Mouse (Mus musculus): ENCODE data around the gene Cyb5r4.
"Not testable (repeated sequence)": the region's sequence is repeated elsewhere in the genome, so short reads cannot be mapped to it uniquely, and the experiment has no call there.

GRCm38 (mm10) chr9:87071566-87071965 lies 49.8 kb downstream of the Cyb5r4 start:
- TF ChIP-seq CHD2 (IDR thresholded peaks at IDR 0.05; ENCODE audit: low read length); CTCF (conservative IDR thresholded peaks at IDR 0.05 in 1 of 2, IDR thresholded peaks at IDR 0.05 in 1 of 2; ENCODE audit: low read depth in 2 of 2, low read length in 2 of 2); POLR2A (IDR thresholded peaks at IDR 0.05; ENCODE audit: low read depth, low read length); UBTF (IDR thresholded peaks at IDR 0.05; ENCODE audit: low read depth, low read length); POLR2AphosphoS2 (IDR thresholded peaks at IDR 0.05; ENCODE audit: low read depth, low read length); ZNF384 (IDR thresholded peaks at IDR 0.05; ENCODE audit: low read depth, low read length); MXI1 (IDR thresholded peaks at IDR 0.05; ENCODE audit: low read depth, low read length); MYC (IDR thresholded peaks at IDR 0.05; ENCODE audit: low read depth, low read length): not testable (repeated sequence)
